Mouse (Mus musculus) forebrain, embryonic 15.5 days (tissue): ENCODE data around the gene Intu. TPM values are rescaled to one million over a fixed set of nuclear protein-coding genes. Genes with fewer than 3 reads are reported as not detected.

Experiments used
- ATAC-seq: fragments of 200-750 bp; cut with Nextera tagmentation; replicated peaks from 2 replicates; pipeline ENCODE4 v1.8.0; 2017; ENCODE audit warnings: mild to moderate bottlenecking, moderate TSS enrichment, moderate library complexity
- H3K27ac ChIP-seq: fragments of 300-500 bp; sonication (generic); replicated peaks from 2 replicates; pipeline ENCODE4 v1.5.1; 2015; ENCODE audit warnings: mild to moderate bottlenecking, inconsistent platforms
- H3K27me3 ChIP-seq: fragments of 300-500 bp; sonication (generic); 2 replicates; pipeline ENCODE4 v1.6.1; 2015; ENCODE audit warnings: inconsistent platforms
- H3K36me3 ChIP-seq: fragments of 300-500 bp; sonication (generic); 2 replicates; pipeline ENCODE4 v1.6.1; 2015; ENCODE audit warnings: mild to moderate bottlenecking, inconsistent platforms
- H3K4me1 ChIP-seq: fragments of 300-500 bp; sonication (generic); 2 replicates; pipeline ENCODE4 v1.6.1; 2015; ENCODE audit warnings: inconsistent platforms
- H3K4me2 ChIP-seq: fragments of 300-500 bp; sonication (generic); replicated peaks from 2 replicates; pipeline ENCODE4 v1.6.1; 2015; ENCODE audit warnings: mild to moderate bottlenecking, inconsistent platforms
- H3K4me3 ChIP-seq: fragments of 300-500 bp; sonication (generic); 2 replicates; pipeline ENCODE4 v1.5.1; 2015; ENCODE audit warnings: mild to moderate bottlenecking, inconsistent platforms
- H3K9ac ChIP-seq: fragments of 300-500 bp; sonication (generic); replicated peaks from 2 replicates; pipeline ENCODE4 v1.6.1; 2015; ENCODE audit warnings: mild to moderate bottlenecking, inconsistent platforms
- H3K9me3 ChIP-seq: fragments of 300-500 bp; sonication (generic); 2 replicates; pipeline ENCODE4 v1.6.1; 2016; ENCODE audit warnings: inconsistent platforms
- WGBS: fragments of 180-500 bp; shearing (Covaris S2); methylation state at CpG from one replicate; pipeline ENCODE4 v1.1.7; 2015; ENCODE audit warnings: mixed read lengths; 5-methylcytosine and 5-hydroxymethylcytosine counted together
- microRNA-seq: library from miRNA; unstranded; fragments of <30 nt; microRNA quantifications from one replicate; pipeline ENCODE4, GENCODE M21; 2016
- polyA plus RNA-seq: library from polyadenylated mRNA; unstranded; fragments of >200 nt; fragmentation: Nextera tagmentation; extraction: Ambion mirVana; gene quantifications from 2 replicates; pipeline ENCODE4 v1.2.1, GENCODE M21; 2015

Intu gene
- polyA plus RNA-seq, 1 experiment from 2014 or later = 4.8 TPM

DNA sequence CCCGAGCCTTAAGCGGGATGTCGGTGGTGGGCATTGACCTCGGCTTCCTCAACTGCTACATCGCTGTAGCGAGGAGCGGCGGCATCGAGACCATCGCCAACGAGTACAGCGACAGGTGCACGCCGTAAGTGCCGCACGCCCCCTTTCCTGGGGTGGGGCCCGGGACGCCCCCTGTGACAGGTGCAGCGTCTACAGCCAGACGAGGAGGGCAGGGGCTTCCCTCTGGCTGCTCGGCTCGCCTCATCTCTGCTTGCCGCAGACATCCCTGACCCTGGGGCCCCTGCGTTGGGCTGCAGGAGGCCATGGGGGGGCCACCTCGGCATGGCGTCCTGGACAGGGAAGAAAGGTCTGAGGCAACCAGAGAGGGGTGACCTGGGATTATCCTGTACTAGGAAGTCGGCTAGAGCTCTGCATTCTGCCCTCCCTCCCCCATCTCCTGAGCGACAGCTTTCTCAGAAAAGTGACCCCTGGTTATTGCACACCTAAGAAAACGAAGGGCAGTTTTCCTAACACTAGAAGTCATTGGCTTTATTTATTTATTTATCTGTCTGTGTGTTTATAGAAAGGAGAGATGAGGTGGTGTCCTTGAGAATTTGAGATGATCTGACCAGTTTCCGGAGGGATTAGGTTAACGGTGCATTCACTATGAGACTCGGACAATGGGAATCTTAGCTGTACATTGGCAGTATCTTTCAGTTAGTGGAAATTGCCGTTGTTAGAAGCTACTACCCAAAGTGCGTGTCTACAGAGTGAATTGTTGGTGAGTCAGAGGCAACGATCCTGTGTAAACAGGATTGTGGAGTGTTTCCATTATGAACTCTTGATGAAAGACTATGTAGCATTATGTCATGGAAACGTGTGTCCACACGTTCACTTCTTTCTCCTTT lies 214.8 kb downstream of the Intu start:
- Histone ChIP-seq H3K27me3 (no peaks in the 10 kb centered on the region), H3K4me1 (peaks cover 19% of the 10 kb centered on the region), H3K9me3 (no peaks in the 10 kb centered on the region), H3K9ac (peak overlapping the region; percentile 81), H3K27ac (peak overlapping the region; percentile 87), H3K4me2 (peak overlapping the region; percentile 67), H3K4me3 (peak overlapping the region; percentile 75), H3K36me3 (no peaks in the 10 kb centered on the region)
- WGBS = under 1% methylated on average over 37 of the region's 37 CpGs
- no peak for ATAC-seq

Small RNA genes within 50 kb of the gene (microRNA-seq; reads per million reads assigned to microRNA genes)
- gene Gm23810 = not detected

Other genes with a start within 250 kb of the Intu start
- gene Slc25a31, start 177.6 kb downstream of the Intu start, polyA plus RNA-seq = 0.18 and 0.19 TPM in 2 replicates
- 38.2 and 48.1 TPM in 2 replicates for gene Hspa4l, start 213.2 kb downstream of the Intu start, polyA plus RNA-seq